Mouse (Mus musculus): ENCODE results near the gene Tsku.

- no peak for TF ChIP-seq CTCF (IDR thresholded peaks at IDR 0.05)
- TF ChIP-seq POLR2A (IDR thresholded peaks at IDR 0.05; ENCODE audit: insufficient read depth, low read depth, low read length) = no peak
Measured at GRCm38 (mm10) chr7:98322415-98322814, 38.7 kb downstream of the Tsku start.
